In genomic region chr1:118390871-118391387, GRCm38 (mm10) we compare ENCODE assay signal across 8 mouse cellular contexts. TPM values are rescaled to one million over a fixed set of nuclear protein-coding genes. Genes with fewer than 3 reads are reported as not detected.
A peak's percentile ranks its signal among the peaks of the same experiment; 100 is the strongest.
DNase-seq lines count a peak whose midpoint lies in the region; ATAC-seq lines count a peak whose summit lies in the region.

No protein-coding gene starts in this region.

- no peak overlapping the region for H3K27ac ChIP-seq in kidney, embryonic 14.5 days (ENCODE audit: low read depth, low read length)
- no peak overlapping the region for H3K27ac ChIP-seq in embryonic facial prominence, embryonic 10.5 days (replicated peaks)
- H3K27ac ChIP-seq in intestine, embryonic 15.5 days = no peak overlapping the region
- H3K27ac ChIP-seq in neural tube, embryonic 13.5 days (replicated peaks) = no peak overlapping the region

- 73% methylated on average over 2 of the region's 2 CpGs for WGBS in kidney, embryonic 14.5 days
- 87% methylated on average over 2 of the region's 2 CpGs for WGBS in embryonic facial prominence, embryonic 10.5 days
- WGBS in intestine, embryonic 15.5 days = 79% methylated on average over 2 of the region's 2 CpGs
- WGBS in neural tube, embryonic 13.5 days = 71% methylated on average over 2 of the region's 2 CpGs

- no peaks in the 10 kb centered on the region for H3K9me3 ChIP-seq in kidney, embryonic 14.5 days (ENCODE audit: control insufficient read depth, low read length)
- H3K9me3 ChIP-seq in embryonic facial prominence, embryonic 10.5 days = no peaks in the 10 kb centered on the region
- no peaks in the 10 kb centered on the region for H3K9me3 ChIP-seq in intestine, embryonic 15.5 days
- no peaks in the 10 kb centered on the region for H3K9me3 ChIP-seq in neural tube, embryonic 13.5 days

- peaks cover 12% of the 10 kb centered on the region for H3K4me1 ChIP-seq in kidney, embryonic 14.5 days (ENCODE audit: control insufficient read depth, insufficient read depth, low read length)
- H3K4me1 ChIP-seq in embryonic facial prominence, embryonic 10.5 days = peaks cover 18% of the 10 kb centered on the region
- H3K4me1 ChIP-seq in intestine, embryonic 15.5 days (replicated peaks) = no peaks in the 10 kb centered on the region; the same call in 1 of the 2 replicates
- H3K4me1 ChIP-seq in neural tube, embryonic 13.5 days (replicated peaks) = peaks cover 42% of the 10 kb centered on the region

- ATAC-seq in kidney, embryonic 14.5 days (ENCODE audit: low FRiP score, low TSS enrichment) = no peak
- no peak for ATAC-seq in intestine, embryonic 15.5 days
- no peak for ATAC-seq in neural tube, embryonic 13.5 days (ENCODE audit: low read depth)

- H3K27me3 ChIP-seq in kidney, embryonic 14.5 days (ENCODE audit: control insufficient read depth, insufficient read depth, low read length) = no peaks in the 10 kb centered on the region
- no peaks in the 10 kb centered on the region for H3K27me3 ChIP-seq in embryonic facial prominence, embryonic 10.5 days (replicated peaks; ENCODE audit: low read depth, poor library complexity, severe bottlenecking)
- H3K27me3 ChIP-seq in intestine, embryonic 15.5 days (replicated peaks) = no peaks in the 10 kb centered on the region
- no peaks in the 10 kb centered on the region for H3K27me3 ChIP-seq in neural tube, embryonic 13.5 days

- peak overlapping the region; percentile 89; the same call in 1 of the 2 replicates for H3K9ac ChIP-seq in kidney, embryonic 14.5 days (ENCODE audit: low read depth, low read length)
- H3K9ac ChIP-seq in intestine, embryonic 15.5 days = no peak overlapping the region
- H3K9ac ChIP-seq in neural tube, embryonic 13.5 days = peak overlapping the region; percentile 97; the same call in 1 of the 2 replicates

- H3K4me3 ChIP-seq in kidney, embryonic 14.5 days (ENCODE audit: low read length) = peak overlapping the region; percentile 71; the same call in 1 of the 2 replicates
- H3K4me3 ChIP-seq in embryonic facial prominence, embryonic 10.5 days = peak overlapping the region; percentile 94
- H3K4me3 ChIP-seq in intestine, embryonic 15.5 days (replicated peaks) = peak overlapping the region; percentile 76; the same call in 1 of the 2 replicates
- H3K4me3 ChIP-seq in neural tube, embryonic 13.5 days = peak overlapping the region; percentile 98

- peak overlapping the region; percentile 68 for H3K4me2 ChIP-seq in kidney, embryonic 14.5 days (replicated peaks; ENCODE audit: low read depth, low read length)
- peak overlapping the region; percentile 67 for H3K4me2 ChIP-seq in intestine, embryonic 15.5 days (replicated peaks)
- H3K4me2 ChIP-seq in neural tube, embryonic 13.5 days = peak overlapping the region; percentile 60

- peaks cover 7% of the 10 kb centered on the region; the same call in 1 of the 2 replicates for H3K36me3 ChIP-seq in kidney, embryonic 14.5 days (ENCODE audit: control insufficient read depth, insufficient read depth, low read length)
- H3K36me3 ChIP-seq in embryonic facial prominence, embryonic 10.5 days (replicated peaks) = peaks cover 39% of the 10 kb centered on the region
- H3K36me3 ChIP-seq in intestine, embryonic 15.5 days = no peaks in the 10 kb centered on the region
- peaks cover 20% of the 10 kb centered on the region for H3K36me3 ChIP-seq in neural tube, embryonic 13.5 days

- no peak for DNase-seq in kidney, postnatal 14 days
- no peak for DNase-seq in embryonic facial prominence, embryonic 10.5 days (ENCODE audit: low spot score)
- DNase-seq in right cerebral cortex, adult 18-20 months = no peak
- no peak for DNase-seq in left cerebral cortex, adult 8-10 months (ENCODE audit: low spot score in 2 of 2)
- DNase-seq in layer of hippocampus, adult 9-11 months = no peak

RNA-seq across cellular contexts. Expression of gene Clasp1, which starts 2.1 kb away (rescaled TPM):
- polyA plus RNA-seq in kidney, embryonic 14.5 days (2014; fragmentation: Nextera tagmentation; extraction: Ambion mirVana) = 51.8 and 70.0 TPM in 2 replicates
- 94.7 and 95.3 TPM in 2 replicates for polyA plus RNA-seq in embryonic facial prominence, embryonic 10.5 days (2016; fragmentation: Nextera tagmentation; extraction: Ambion mirVana)
- 32.8 and 35.2 TPM in 2 replicates for polyA plus RNA-seq in intestine, embryonic 15.5 days (2015; fragmentation: Nextera tagmentation; extraction: Ambion mirVana)
- 103 and 107 TPM in 2 replicates for polyA plus RNA-seq in neural tube, embryonic 13.5 days (2015; fragmentation: Nextera tagmentation; extraction: Ambion mirVana)
- total RNA-seq in left cerebral cortex, adult 8-10 months (2022) = 100 to 1,000 TPM; 104 to 124 (median 113) TPM
